Mouse (Mus musculus) hindlimb bud, embryonic 11.5 days (tissue): ENCODE data around the gene P4hb.

Experiments used
- DNase-seq: peaks from one replicate; pipeline ENCODE4 v3.0.0-alpha.2; 2012; ENCODE audit warnings: low read depth, low spot score; ENCODE audit errors: extremely low spot score

P4hb gene

DNA sequence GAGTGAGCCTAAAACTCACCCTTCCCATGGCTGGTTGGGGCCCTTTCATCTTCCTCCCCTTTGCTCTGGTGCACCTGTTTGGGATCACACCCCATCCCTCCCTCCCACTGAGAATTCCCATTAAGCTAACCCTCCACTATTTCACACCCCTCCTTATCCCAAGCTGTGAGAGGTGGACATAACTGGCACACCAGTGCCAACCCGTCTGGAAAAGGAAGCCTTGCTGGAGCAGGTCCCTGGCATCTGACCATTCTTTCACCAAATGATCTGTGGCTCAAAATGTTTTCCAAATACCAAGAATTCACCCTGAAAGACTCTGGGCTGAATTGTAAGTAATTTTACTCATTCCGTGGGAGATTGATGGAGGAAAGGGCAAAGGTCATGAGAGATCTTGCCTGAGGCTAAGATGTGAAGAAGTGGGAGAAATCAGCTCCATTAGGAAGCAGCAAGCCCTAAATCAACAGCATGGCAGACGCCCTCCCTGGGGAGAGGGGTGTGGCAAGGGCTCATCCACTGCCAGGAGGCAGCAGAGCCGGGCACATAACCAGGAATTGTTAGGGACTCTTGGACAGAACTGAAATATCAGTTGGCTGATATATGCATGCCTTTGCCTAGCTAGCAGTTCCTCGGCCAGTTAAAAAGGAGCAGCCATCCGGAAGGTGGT lies 60.1 kb downstream of the P4hb start:
- no peak for DNase-seq

DNA sequence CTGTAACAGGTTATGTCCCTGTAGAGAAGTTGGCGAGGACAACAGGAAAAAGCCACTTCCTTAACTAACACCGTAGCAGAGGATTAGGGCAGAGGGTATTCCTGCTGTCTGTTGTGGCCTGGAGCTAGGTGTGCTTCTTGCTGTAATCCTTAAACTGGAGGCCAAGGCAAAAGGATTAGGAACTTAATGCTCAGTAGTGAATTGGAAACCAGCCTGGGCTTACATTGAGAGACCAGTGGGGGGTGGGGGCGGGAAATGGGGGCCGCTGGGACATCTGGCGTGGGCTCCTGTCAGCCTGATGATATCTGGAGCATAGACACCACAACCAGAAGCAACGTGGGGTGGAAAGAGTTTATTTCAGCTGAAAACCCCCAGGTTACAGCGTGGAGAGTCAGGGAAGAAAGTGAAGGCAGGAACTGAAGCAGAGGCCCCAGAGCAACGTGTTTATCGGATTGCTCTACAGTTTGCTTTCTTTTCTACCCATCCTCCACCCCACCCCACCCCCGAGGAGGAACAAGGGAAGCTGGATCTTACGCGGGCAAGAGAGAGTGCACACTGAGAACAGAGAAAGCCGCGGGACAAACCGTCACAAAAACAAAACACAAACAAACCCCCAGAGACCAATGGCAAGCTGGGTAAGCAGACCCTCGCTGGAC lies 62.5 kb downstream of the P4hb start:
- no peak for DNase-seq
